Mouse (Mus musculus): ENCODE measurements around the gene Pld2. TPM values are rescaled to one million over a fixed set of nuclear protein-coding genes. Genes with fewer than 3 reads are reported as not detected.

The Pld2 gene
- polyA plus RNA-seq, 1 experiment from 2014 or later = 5.9 TPM

DNA sequence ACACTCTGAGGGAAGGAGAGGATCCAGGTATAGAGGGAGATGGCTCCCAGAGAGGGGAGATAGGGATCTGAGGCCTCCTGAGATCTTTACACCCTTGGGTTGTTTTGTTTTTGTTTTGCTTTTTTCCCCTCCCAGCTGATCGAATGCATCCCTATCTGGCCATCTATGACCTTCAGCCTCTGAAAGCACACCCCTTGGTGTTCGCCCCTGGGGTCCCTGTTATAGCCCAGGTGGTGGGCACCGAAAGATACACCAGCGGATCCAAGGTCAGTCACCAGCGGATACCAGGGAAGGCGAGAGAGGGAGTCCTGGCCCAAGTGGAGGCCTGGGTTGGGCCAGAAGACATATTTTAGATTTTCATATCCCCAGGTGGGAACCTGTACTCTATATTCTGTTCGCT is 1.1 kb downstream of the Pld2 start:
- ATAC-seq (ENCODE audit: low FRiP score, low TSS enrichment) = no peak
- H3K9me3 ChIP-seq (ENCODE audit: control insufficient read depth, low read length) = no peaks in the 10 kb centered on the region
- no peaks in the 10 kb centered on the region for H3K36me3 ChIP-seq (ENCODE audit: control insufficient read depth, insufficient read depth, low read length)
- H3K4me3 ChIP-seq (ENCODE audit: low read length) = peak overlapping the region; percentile 62; the same call in 1 of the 2 replicates
- peak overlapping the region; percentile 89 for H3K4me2 ChIP-seq (replicated peaks; ENCODE audit: low read depth, low read length)
- 0 out of 2 replicates have a peak, but pooled peaks cover 2% of the 10 kb centered on the region for H3K27me3 ChIP-seq (ENCODE audit: control insufficient read depth, insufficient read depth, low read length)
- WGBS = 82% methylated on average over 7 of the region's 7 CpGs
- H3K27ac ChIP-seq (ENCODE audit: low read depth, low read length) = no peak overlapping the region
- no peak overlapping the region; the same call in 1 of the 2 replicates for H3K9ac ChIP-seq (ENCODE audit: low read depth, low read length)
- no peaks in the 10 kb centered on the region for H3K4me1 ChIP-seq (ENCODE audit: control insufficient read depth, insufficient read depth, low read length)

DNA sequence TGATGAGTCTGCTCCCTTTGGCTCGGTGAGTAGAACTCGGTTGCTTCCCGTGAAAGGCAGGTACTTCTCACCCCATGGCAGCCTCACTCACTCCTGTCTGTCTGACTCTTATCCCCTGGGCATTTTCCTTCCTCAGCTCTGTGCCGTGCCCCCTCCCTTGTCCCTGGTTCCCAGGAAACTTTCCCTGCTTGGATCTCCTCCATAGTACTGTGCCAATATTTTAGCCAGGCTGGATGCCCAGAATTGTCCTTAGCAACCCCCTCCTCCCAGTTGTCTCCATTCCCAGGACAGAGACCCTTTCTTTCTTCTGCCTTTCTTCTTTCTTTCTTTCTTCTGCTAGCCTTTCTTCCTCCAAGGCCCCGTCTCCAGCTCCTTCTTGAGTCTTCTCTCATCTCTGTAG is 1.6 kb downstream of the Pld2 start:
- Histone ChIP-seq H3K27ac (ENCODE audit: low read depth, low read length) (no peak overlapping the region), H3K9ac (ENCODE audit: low read depth, low read length) (no peak overlapping the region), H3K4me2 (replicated peaks; ENCODE audit: low read depth, low read length) (no peak overlapping the region), H3K27me3 (ENCODE audit: control insufficient read depth, insufficient read depth, low read length) (0 out of 2 replicates have a peak, but pooled peaks cover 2% of the 10 kb centered on the region), H3K4me3 (ENCODE audit: low read length) (no peak overlapping the region), H3K4me1 (ENCODE audit: control insufficient read depth, insufficient read depth, low read length) (no peaks in the 10 kb centered on the region), H3K36me3 (ENCODE audit: control insufficient read depth, insufficient read depth, low read length) (no peaks in the 10 kb centered on the region), H3K9me3 (ENCODE audit: control insufficient read depth, low read length) (no peaks in the 10 kb centered on the region)
- no peak for ATAC-seq (ENCODE audit: low FRiP score, low TSS enrichment)
- 81% methylated on average over 5 of the region's 5 CpGs for WGBS

- Histone ChIP-seq H3K4me3 (ENCODE audit: low read length) (no peak overlapping the region), H3K9me3 (ENCODE audit: control insufficient read depth, low read length) (no peaks in the 10 kb centered on the region), H3K9ac (ENCODE audit: low read depth, low read length) (no peak overlapping the region), H3K4me1 (ENCODE audit: control insufficient read depth, insufficient read depth, low read length) (no peaks in the 10 kb centered on the region), H3K27me3 (ENCODE audit: control insufficient read depth, insufficient read depth, low read length) (0 out of 2 replicates have a peak, but pooled peaks cover 2% of the 10 kb centered on the region), H3K4me2 (replicated peaks; ENCODE audit: low read depth, low read length) (no peak overlapping the region), H3K36me3 (ENCODE audit: control insufficient read depth, insufficient read depth, low read length) (no peaks in the 10 kb centered on the region), H3K27ac (ENCODE audit: low read depth, low read length) (no peak overlapping the region)
- ATAC-seq (ENCODE audit: low FRiP score, low TSS enrichment) = no peak
- 54% methylated on average over 7 of the region's 7 CpGs for WGBS
These were observed 4.6 kb downstream of the Pld2 start for GRCm38 (mm10) chr11:70544496-70544895.

DNA sequence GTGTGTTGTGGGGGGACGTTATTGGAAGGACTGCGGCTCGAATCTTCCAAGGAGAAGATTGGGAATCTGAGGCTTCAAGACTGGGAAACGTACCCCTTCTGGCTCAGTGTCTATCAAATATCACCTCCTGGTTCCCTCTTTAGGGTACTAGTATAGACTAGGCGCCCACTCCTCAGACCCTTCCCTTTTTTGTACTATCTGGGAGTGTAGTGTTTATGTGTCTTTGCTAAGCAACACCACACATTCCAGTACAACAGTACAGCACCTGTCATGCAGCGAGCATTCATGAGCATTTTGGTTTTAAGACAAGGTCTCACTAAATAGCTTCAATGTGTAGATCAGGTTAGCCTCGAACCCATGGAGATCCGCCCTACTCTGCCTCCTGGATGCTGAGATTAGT is 11.7 kb downstream of the Pld2 start:
- Histone ChIP-seq H3K9ac (ENCODE audit: low read depth, low read length) (no peak overlapping the region), H3K36me3 (ENCODE audit: control insufficient read depth, insufficient read depth, low read length) (no peaks in the 10 kb centered on the region), H3K27me3 (ENCODE audit: control insufficient read depth, insufficient read depth, low read length) (no peaks in the 10 kb centered on the region), H3K27ac (ENCODE audit: low read depth, low read length) (no peak overlapping the region), H3K4me2 (replicated peaks; ENCODE audit: low read depth, low read length) (no peak overlapping the region), H3K4me1 (ENCODE audit: control insufficient read depth, insufficient read depth, low read length) (0 out of 2 replicates have a peak, but pooled peaks cover 2% of the 10 kb centered on the region), H3K9me3 (ENCODE audit: control insufficient read depth, low read length) (no peaks in the 10 kb centered on the region), H3K4me3 (ENCODE audit: low read length) (no peak overlapping the region)
- WGBS = 86% methylated on average over 8 of the region's 8 CpGs
- ATAC-seq (ENCODE audit: low FRiP score, low TSS enrichment) = no peak

DNA sequence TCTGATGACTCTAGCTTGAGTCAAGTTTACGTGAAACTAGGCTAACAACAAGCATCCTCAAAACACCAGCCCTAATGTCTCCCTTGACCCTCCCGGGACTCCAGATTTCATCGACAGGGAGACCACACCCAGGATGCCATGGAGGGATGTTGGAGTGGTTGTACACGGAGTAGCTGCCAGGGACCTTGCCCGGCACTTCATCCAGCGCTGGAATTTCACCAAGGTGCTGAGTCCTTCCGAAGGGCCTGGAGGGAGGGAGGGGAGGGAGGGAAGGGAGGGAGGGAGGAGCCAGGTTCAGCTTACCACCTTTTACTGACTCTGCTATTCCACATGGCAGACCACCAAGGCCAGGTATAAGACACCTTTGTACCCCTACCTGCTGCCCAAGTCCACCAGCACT is 14.1 kb downstream of the Pld2 start:
- ATAC-seq (ENCODE audit: low FRiP score, low TSS enrichment) = no peak

DNA sequence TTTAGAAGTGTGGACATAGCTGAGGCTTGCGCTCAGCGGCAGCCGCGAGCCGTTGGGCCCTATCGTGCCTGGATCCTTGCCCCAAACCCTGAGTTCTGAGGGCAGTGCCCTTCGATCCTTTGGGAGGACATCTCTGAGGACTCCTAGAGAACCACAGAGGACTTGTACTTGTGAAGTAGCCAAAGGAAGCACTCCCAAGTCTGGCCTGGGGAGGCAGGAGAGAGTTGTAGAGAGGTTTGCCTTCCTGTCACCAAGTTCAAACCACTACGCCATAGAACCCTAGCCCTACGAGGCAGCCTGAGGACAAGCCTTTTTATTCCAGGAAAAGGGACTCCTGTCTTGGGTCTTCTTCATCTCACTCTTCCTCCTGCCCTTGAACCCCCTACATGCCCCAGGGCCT is 17.7 kb downstream of the Pld2 start:
- no peak overlapping the region for H3K9ac ChIP-seq (ENCODE audit: low read depth, low read length)
- WGBS = 87% methylated on average over 9 of the region's 9 CpGs
- H3K27ac ChIP-seq (ENCODE audit: low read depth, low read length) = no peak overlapping the region
- ATAC-seq (ENCODE audit: low FRiP score, low TSS enrichment) = no peak
- peaks cover 6% of the 10 kb centered on the region; the same call in 1 of the 2 replicates for H3K4me1 ChIP-seq (ENCODE audit: control insufficient read depth, insufficient read depth, low read length)
- no peak overlapping the region for H3K4me3 ChIP-seq (ENCODE audit: low read length)
- no peak overlapping the region for H3K4me2 ChIP-seq (replicated peaks; ENCODE audit: low read depth, low read length)
- H3K9me3 ChIP-seq (ENCODE audit: control insufficient read depth, low read length) = no peaks in the 10 kb centered on the region
- H3K36me3 ChIP-seq (ENCODE audit: control insufficient read depth, insufficient read depth, low read length) = no peaks in the 10 kb centered on the region
- no peaks in the 10 kb centered on the region for H3K27me3 ChIP-seq (ENCODE audit: control insufficient read depth, insufficient read depth, low read length)

More for the DNA sequence above, 14.1 kb downstream of the Pld2 start:
- 17% methylated on average over 6 of the region's 7 CpGs for WGBS
- Histone ChIP-seq H3K4me3 (ENCODE audit: low read length) (no peak overlapping the region), H3K4me2 (replicated peaks; ENCODE audit: low read depth, low read length) (no peak overlapping the region), H3K4me1 (ENCODE audit: control insufficient read depth, insufficient read depth, low read length) (0 out of 2 replicates have a peak, but pooled peaks cover 2% of the 10 kb centered on the region), H3K9ac (ENCODE audit: low read depth, low read length) (no peak overlapping the region), H3K27me3 (ENCODE audit: control insufficient read depth, insufficient read depth, low read length) (no peaks in the 10 kb centered on the region), H3K36me3 (ENCODE audit: control insufficient read depth, insufficient read depth, low read length) (no peaks in the 10 kb centered on the region), H3K27ac (ENCODE audit: low read depth, low read length) (no peak overlapping the region), H3K9me3 (ENCODE audit: control insufficient read depth, low read length) (no peaks in the 10 kb centered on the region)

DNA sequence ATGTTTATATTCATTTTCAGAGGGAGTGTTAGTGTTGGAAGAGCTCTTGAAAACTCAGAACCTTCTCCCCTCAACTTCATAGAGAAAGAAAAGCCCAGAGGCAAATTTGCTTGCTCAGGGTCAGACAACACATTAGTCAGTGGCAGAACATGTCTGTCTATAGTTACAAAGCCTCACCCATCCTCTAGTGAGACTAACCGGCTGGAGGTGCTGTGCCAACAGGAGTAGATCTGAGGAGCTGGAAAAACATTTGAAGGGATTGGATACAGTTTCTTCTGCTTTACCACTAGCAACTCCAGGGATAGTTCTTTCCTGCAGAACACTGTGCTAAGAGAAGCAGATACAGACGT is 22.0 kb downstream of the Pld2 start:
- peak overlapping the region; percentile 77; the same call in 1 of the 2 replicates for H3K27ac ChIP-seq (ENCODE audit: low read depth, low read length)
- peak; percentile 7; the same call in 1 of the 2 replicates for ATAC-seq (ENCODE audit: low FRiP score, low TSS enrichment)
- no peaks in the 10 kb centered on the region for H3K36me3 ChIP-seq (ENCODE audit: control insufficient read depth, insufficient read depth, low read length)
- 3% methylated on average over 2 of the region's 2 CpGs for WGBS
- no peaks in the 10 kb centered on the region for H3K27me3 ChIP-seq (ENCODE audit: control insufficient read depth, insufficient read depth, low read length)
- peaks cover 24% of the 10 kb centered on the region; the same call in 1 of the 2 replicates for H3K4me1 ChIP-seq (ENCODE audit: control insufficient read depth, insufficient read depth, low read length)
- peak overlapping the region; percentile 88 for H3K4me2 ChIP-seq (replicated peaks; ENCODE audit: low read depth, low read length)
- peak overlapping the region; percentile 88; the same call in 1 of the 2 replicates for H3K9ac ChIP-seq (ENCODE audit: low read depth, low read length)
- H3K9me3 ChIP-seq (ENCODE audit: control insufficient read depth, low read length) = no peaks in the 10 kb centered on the region
- peak overlapping the region; percentile 86 for H3K4me3 ChIP-seq (ENCODE audit: low read length)

DNA sequence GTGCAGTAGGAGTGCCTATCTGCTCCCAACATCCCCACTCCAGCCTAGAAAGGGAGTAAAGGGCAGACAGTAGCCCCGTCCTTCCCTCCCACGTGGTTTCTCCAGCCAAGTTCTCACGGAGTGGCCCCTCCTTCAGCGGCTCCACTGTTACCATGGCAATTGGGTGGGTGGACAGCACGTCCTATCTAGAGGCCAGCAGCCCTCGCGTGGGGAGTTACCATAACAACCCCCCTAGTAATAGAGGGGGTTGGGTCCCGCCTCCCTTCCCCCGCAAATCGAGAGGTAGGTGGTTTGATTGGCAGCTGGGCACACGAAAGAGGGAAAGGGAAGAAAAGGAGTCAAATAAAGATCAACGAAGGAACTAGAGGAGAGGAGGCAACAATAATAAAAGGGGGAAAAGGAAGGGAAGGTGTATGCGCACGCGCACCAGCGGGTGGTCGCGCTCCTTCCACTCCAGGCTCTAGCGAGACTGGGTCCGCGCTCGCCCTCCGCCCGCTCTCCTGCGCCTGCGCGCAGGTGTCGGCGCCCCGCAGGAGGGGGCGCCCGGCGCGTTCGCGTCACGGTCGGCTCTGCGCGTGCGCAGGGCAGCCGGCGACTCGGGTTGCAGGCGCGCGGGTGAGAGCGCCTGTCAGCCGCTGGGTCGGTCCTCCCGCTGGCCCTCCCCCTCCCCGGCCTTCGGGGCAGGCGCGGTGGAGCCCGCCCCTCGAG is 22.6 kb downstream of the Pld2 start, which contains the start of gene Mink1:
Mink1 (plus strand) TSS at position 595 of the 708 bp plus-strand sequence.
- no peaks in the 10 kb centered on the region for H3K27me3 ChIP-seq (ENCODE audit: control insufficient read depth, insufficient read depth, low read length)
- peaks cover 25% of the 10 kb centered on the region; the same call in 1 of the 2 replicates for H3K4me1 ChIP-seq (ENCODE audit: control insufficient read depth, insufficient read depth, low read length)
- H3K4me3 ChIP-seq (ENCODE audit: low read length) = peak within 1 kb of the TSS; percentile 86
- ATAC-seq (ENCODE audit: low FRiP score, low TSS enrichment) = peak; percentile 91
- H3K27ac ChIP-seq (ENCODE audit: low read depth, low read length) = peak within 1 kb of the TSS; percentile 92
- peak within 1 kb of the TSS; percentile 88 for H3K4me2 ChIP-seq (replicated peaks; ENCODE audit: low read depth, low read length)
- no peaks in the 10 kb centered on the region for H3K36me3 ChIP-seq (ENCODE audit: control insufficient read depth, insufficient read depth, low read length)
- H3K9ac ChIP-seq (ENCODE audit: low read depth, low read length) = peak within 1 kb of the TSS; percentile 88
- H3K9me3 ChIP-seq (ENCODE audit: control insufficient read depth, low read length) = no peaks in the 10 kb centered on the region
- 1% methylated on average over 38 of the region's 57 CpGs for WGBS

DNA sequence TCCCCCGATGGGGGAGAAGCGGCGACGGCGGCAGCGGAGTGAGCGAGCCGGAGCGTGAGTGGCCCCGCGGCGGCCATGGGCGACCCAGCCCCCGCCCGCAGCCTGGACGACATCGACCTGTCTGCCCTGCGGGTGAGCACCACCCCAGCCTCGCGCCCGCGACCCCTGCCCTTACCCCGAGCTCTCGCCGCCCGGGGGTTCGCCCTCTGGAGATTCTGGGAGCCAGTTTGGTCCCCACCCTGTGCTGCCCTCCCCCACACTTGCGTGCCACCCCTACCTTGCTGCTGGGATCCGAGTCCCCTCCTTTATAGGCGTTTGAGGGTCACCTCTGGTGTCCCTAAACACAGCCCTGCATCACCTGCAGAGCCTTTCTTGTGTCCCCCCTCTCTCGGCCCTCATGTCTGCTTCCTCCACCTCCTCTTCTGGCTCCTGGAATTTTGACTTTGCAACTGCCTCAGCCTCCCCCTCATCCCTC is 23.2 kb downstream of the Pld2 start:
- peaks cover 25% of the 10 kb centered on the region; the same call in 1 of the 2 replicates for H3K4me1 ChIP-seq (ENCODE audit: control insufficient read depth, insufficient read depth, low read length)
- peak overlapping the region; percentile 86 for H3K4me3 ChIP-seq (ENCODE audit: low read length)
- ATAC-seq (ENCODE audit: low FRiP score, low TSS enrichment) = peak; percentile 55; the same call in 1 of the 2 replicates
- H3K36me3 ChIP-seq (ENCODE audit: control insufficient read depth, insufficient read depth, low read length) = no peaks in the 10 kb centered on the region
- H3K27ac ChIP-seq (ENCODE audit: low read depth, low read length) = peak overlapping the region; percentile 92
- peak overlapping the region; percentile 88 for H3K9ac ChIP-seq (ENCODE audit: low read depth, low read length)
- H3K27me3 ChIP-seq (ENCODE audit: control insufficient read depth, insufficient read depth, low read length) = no peaks in the 10 kb centered on the region
- H3K9me3 ChIP-seq (ENCODE audit: control insufficient read depth, low read length) = no peaks in the 10 kb centered on the region
- peak overlapping the region; percentile 88 for H3K4me2 ChIP-seq (replicated peaks; ENCODE audit: low read depth, low read length)
- WGBS = 1% methylated on average over 29 of the region's 31 CpGs
